Mouse (Mus musculus) cerebellum, adult 9-11 months (tissue): ENCODE measurements around the gene Mreg.
A peak's percentile ranks its signal among the peaks of the same experiment; 100 is the strongest.
"Not testable (repeated sequence)": the region's sequence is repeated elsewhere in the genome, so short reads cannot be mapped to it uniquely, and the experiment has no call there.

ENCODE experiments used
- DNase-seq: peaks from one replicate; pipeline ENCODE4 v3.0.0; 2022

The Mreg gene

DNA sequence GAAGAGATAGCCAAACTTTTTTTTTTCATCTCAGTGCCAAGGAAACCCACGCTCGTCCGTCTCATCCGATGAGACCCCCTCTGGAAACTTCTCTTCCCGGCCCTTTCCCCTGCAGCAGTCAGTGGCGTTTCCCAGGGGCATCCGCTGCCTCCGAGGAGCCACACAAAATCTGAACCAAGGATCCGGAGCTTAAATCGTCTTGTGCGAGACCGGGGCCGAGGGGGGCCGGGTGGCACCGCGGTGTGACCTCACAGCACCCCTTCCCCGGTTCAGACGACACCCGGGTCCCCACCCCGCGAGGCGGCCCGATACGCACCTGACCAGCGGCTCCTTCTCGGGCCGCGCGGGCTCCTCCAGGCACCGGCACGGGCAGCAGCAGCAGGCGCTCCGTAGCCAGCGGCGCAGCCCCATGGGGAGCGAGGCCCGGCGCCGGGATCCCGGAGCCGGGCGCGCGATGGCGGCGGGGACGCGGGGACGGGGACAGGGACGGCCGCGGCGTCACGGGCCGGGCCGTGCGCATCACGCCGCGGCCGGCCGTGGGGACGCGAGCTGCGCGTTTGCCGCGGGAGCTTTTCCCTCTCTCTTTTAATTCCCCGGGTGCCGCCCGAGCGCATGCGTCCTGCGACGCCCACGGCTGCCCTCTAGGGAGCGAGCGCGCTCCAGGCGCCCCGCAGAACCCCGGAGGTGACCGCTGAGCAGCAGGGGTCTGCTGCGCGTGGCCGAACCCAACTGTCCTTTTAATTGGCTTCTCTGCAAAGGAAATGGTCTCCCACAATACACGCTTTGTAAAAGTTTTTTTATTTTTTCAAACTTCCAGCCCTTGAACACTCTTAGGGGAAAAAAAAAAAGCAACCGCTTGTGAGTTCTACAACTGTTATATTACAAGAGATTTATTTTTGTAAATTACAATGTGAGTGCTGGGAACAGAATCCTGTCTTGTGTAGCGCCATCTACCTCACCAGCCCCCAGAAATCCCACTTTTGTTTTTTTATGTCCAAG, at the start of gene Mreg:
Mreg (minus strand) TSS at position 607 of the 999 bp plus-strand sequence.
- DNase-seq, result peak; percentile 80

GRCm38 (mm10) chr1:72256381-72257256, 44.5 kb upstream of the Mreg start:
- DNase-seq, result peak; percentile 57

DNA sequence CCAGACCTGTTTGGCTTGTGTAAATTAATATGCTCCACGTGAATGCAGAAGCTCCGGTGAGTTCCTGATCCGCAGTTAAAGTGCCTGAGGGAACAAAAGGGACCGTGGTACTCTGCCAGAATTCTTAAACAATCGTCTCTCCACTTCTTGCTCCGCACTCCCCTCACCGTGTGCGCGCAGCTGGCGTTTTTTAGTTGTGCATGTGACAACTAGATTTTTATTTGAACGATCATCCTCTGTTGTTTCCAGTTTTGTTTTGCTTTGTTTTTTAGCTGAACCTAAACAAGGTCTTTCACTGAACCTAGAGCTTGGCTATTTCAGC, 43.7 kb upstream of the Mreg start:
- peak; percentile 30 for DNase-seq

GRCm38 (mm10) chr1:72255062-72255853, 43.2 kb upstream of the Mreg start:
- DNase-seq, result peak; percentile 70

GRCm38 (mm10) chr1:72254545-72255061, 42.5 kb upstream of the Mreg start:
- DNase-seq, result peak; percentile 89

DNA sequence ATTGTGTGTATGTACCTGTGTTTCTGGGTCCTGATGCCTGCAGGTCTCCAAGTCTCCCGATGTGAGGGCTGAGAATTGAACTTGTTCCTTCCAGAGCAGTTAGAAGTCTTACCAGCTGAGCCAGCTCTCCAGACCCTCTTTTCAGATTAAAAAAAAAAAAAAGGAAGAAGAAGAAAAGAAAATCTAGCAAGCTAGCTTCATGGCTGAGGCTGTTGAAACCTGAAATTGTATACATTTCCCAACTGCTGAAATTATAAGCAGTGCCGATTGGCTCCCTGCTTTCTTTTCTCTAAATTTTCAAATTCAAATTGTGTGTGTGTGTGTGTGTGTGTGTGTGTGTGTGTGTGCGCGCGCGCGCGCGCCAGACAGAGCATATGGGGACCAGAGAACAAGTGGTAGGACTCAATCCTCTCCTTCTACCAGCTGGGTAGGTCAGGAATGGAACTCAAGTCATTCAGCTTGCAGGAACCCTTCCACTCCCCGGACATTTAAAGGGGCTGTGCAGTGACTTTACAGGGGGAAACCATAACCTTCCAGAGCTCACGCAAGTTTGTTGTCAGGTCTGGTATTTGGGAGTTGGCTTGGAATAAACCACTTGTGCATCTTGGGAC, 41.9 kb upstream of the Mreg start:
- peak; percentile 58 for DNase-seq

DNA sequence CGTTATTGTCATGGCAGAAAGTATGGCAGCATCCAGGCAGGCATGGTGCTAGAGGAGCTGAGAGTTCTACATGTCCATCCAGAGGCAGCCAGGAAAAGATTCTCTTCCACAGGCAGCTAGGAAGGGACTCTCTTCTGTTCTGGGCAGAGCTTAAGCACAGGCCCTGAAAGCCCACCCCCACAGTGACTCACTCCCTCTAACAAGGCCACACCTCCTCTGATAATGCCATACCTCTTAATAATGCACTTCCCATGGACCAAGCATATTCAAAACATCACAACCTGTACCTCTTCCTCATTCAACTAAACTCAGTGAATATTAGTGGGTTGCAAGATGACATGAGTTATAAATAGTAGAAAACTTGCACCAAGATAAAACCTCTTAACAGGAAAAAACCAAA, 39.7 kb upstream of the Mreg start:
- DNase-seq, result no peak

DNA sequence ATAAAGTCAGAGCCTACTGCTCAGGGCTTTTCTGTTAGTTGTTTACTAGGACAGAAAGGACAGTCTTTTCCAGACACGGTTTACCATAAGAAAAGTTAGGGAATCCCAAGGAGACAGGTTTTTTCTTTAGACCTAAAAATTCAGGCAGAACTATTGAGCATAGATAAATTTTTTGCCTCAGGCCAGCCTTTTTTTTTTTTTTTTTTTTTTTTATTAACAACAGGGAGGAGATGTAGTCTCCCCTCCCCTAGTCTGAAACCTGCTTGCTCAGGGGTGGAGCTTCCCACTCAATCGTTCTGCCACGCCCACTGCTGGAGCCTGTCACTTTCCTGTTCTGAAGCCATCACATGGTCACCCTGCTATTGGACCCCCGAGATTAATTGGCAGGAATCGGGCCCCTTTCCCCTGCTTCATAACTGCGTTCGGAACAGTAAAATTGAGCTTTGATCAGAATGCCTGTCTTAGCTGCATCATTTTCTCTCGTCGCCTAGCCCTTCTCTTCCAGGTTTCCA, 36.2 kb upstream of the Mreg start:
- DNase-seq, result not testable (repeated sequence)

DNA sequence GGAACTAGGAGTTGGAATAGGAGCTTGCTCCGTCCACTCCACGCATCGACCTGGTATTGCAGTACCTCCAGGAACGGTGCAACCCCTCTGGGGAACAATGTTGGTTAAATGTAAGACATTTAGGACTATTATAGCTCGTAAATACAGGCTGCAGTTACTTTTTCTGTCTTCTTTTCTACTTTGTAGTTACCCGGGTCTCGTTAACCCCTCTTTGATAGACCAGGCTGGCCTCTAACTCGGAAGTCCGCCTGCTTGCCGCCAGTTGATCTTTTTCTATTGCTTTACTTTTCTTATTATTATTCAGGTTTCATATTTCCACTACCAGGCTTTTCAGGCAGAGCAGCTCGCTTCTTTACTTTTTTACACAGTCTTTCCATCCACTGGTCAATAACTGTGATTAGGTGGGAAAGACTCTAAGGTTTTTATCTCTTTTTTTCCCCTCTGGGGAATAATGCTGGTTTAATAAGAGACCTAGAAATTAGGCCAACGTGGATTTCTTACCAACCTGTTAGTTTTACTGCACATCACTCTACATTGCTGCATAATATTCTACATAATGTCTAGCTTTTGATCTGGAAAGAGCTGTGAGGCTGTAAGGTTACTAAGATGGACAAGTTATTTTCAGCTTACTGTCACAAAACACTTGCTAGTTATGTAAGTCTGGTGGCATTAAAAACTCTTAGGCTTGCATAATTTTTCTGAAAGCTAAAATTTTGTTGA, 32.4 kb upstream of the Mreg start:
- no peak for DNase-seq

DNA sequence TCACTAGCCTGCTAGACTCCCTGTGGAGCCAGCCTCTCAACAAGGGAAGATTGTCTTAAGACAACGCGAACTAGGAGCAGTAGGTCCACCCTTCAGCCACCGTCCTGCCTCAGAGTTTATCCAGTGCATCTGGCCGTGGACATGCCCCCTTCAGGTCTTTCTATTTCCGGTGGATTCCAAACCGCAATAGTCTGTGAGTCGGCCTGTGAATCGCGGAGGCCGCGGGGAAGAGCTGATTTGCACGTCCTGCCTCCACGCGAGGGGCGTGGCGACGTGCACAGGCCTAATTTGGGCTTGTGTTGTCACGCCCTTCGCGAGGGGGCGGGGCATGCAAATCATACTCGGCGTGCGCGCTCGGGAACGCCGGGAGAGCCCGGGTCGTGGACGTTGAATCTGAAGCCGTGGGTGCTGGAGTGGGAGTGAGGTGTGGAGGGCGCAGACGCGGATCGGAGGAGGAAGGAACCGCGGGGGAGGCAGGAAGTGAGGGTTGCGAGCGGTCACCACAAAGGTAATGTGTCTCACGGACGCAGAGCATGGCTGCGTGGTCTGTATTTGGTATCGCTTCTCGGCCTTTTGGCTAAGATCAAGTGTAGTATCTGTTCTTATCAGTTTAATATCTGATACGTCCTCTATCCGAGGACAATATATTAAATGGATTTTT, 31.7 kb upstream of the Mreg start:
- DNase-seq, result peak; percentile 97

GRCm38 (mm10) chr1:72242581-72243143, 30.6 kb upstream of the Mreg start:
- peak; percentile 27 for DNase-seq

GRCm38 (mm10) chr1:72239113-72239512, 27.0 kb upstream of the Mreg start:
- not testable (repeated sequence) for DNase-seq

DNA sequence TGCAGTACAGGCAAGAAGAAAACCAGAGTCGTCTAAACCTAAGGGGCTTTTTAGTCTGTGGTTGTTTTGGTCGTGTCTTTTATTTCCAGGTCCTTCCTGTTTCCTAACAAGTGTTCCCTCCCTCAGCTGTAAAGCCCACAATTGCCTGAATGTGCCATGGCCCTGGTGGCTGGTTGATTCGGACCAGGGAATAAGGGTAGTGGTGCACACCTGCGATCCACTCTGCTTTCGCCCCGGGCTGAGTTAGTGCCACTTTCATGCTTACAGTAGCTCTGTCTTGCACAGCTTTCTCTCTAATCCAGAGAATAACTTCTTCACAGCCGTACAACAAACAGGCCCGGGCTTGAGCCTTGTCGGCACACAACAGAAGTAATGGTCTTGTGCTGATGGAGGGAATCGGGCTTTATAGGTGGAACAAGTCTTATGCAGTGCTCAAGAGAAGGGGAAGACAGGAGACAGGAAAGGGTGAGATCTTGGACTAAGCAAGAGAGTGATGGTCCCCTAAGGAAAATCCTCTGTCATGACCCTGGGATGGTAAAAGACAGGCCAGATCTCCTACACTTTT, 26.0 kb upstream of the Mreg start:
- DNase-seq, result no peak

DNA sequence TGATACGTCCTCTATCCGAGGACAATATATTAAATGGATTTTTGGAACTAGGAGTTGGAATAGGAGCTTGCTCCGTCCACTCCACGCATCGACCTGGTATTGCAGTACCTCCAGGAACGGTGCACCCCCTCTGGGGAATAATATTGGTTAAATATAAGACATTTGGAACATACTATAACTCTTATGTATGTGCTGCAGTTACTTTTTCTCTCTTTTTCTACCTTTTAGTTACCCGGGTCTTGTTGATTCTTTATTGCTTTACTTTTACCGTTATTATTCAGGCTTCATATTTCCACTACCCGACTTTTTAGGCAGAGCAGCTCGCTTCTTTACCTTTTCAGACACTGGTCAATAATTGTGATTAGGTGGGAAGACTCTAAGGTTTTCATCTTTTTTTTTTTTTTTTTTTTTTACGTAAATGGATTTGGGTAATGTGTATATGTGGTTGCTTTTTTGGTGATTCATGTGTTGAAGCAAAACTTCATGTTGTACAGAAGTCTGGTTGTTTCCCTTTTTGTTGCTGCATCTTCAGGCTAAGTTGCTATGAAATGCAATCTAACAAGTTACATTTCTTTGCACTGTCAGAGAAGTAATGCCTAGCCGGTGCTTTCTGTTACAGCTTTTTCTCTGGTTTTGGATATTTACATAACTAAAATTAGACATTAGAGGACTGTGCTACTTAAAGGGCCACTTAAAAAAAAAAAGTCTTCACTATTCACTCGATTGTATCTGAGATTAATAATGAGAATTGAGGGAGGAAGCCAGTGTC, 25.1 kb upstream of the Mreg start:
- DNase-seq, result peak; percentile 55

- DNase-seq, result peak; percentile 86
Measured at GRCm38 (mm10) chr1:72236363-72237006, 24.4 kb upstream of the Mreg start.

DNA sequence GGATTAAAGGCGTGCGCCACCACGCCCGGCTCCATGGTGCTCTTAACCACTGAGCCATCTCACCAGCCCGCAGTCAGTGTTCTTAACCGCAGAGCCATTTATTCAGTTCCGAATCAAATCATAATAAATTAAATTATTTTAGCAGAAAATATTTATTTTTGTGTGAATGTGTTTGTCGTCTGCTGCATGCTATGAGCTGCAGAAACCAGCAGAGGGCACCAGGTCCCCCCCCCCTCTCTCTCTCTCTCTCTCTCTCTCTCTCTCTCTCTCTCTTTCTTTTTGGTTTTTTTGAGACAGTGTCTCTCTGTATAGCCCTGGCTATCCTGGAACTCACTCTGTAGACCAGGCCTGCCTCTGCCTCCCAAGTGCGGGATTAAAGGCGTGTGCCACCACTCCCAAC, 20.5 kb upstream of the Mreg start:
- not testable (repeated sequence) for DNase-seq

DNA sequence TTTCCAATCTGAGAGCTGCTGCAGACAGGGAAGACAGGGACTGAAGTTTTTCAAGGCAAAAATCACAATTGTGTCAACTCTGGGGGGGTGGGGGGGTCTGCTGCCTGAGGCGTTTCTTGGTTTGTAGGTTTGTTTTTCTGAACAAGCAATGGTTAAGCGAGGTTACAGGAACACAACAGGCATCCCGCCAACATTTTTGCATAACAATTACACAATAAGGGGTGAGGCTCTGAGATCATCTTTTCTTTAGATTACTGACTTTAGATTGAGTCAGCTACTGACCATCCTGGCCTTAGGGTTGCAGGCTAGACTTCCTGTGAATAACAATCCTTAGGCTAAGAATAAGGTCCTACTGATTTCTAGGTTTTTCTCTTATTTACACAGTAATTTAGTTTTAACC, 16.9 kb upstream of the Mreg start:
- no peak for DNase-seq

DNA sequence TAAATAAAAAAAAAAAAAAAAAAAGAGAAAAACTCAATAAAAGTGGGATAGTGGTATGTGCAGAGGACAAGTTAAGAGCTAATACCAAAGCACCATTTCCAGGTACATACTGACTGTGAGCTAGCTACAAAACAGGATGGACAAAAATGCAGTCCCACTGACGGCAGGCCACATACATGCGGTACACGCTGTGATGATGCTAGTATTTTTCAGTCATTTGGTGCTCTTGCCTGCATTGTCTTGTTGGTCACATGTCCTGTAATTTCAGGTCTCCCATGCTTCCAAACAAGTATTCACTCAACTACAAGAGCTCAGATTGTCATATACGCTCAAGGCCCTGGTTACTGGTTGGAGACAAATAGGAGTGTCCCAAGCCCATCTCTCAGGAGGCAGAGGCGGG, 15.4 kb upstream of the Mreg start:
- no peak for DNase-seq
